Mouse (Mus musculus): ENCODE results near the gene Cd247. TPM values are rescaled to one million over a fixed set of nuclear protein-coding genes. Genes with fewer than 3 reads are reported as not detected.

Cd247 gene
- total RNA-seq, 2 experiments from 2014 or later: not detected

GRCm38 (mm10) chr1:165779954-165780585, 8.4 kb upstream of the Cd247 start:
- intact Hi-C loops (cut with DNase I): loop anchor here (2.0 kb wide), 4 partner anchors 73 to 375 kb away; partner anchors contain the start of gene Pou2f1
- no peak overlapping the region for H3K27ac ChIP-seq
- TF ChIP-seq CTCF (IDR thresholded peaks at IDR 0.05): peak; percentile 56
- DNase-seq (ENCODE audit: extremely low spot score in 1 of 2, low spot score in 2 of 2): no peak
- H3K4me3 ChIP-seq: no peak overlapping the region; the same call in 1 of the 2 replicates

GRCm38 (mm10) chr1:165780586-165781111, 7.8 kb upstream of the Cd247 start:
- TF ChIP-seq CTCF (IDR thresholded peaks at IDR 0.05): peak; percentile 81
- Histone ChIP-seq H3K4me3 (peak overlapping the region; percentile 32), H3K27ac (no peak overlapping the region)
- intact Hi-C loops (cut with DNase I): loop anchor here (2.0 kb wide), 4 partner anchors 72 to 374 kb away; partner anchors contain the start of gene Pou2f1
- DNase-seq (ENCODE audit: extremely low spot score in 1 of 2, low spot score in 2 of 2): no peak

- intact Hi-C loops (cut with DNase I): loop anchor here (2.0 kb wide), 4 partner anchors 71 to 373 kb away; partner anchors contain the start of gene Pou2f1
- no peak overlapping the region for H3K27ac ChIP-seq
- no peak for TF ChIP-seq CTCF (IDR thresholded peaks at IDR 0.05)
- DNase-seq (ENCODE audit: extremely low spot score in 1 of 2, low spot score in 2 of 2): no peak
- no peak overlapping the region for H3K4me3 ChIP-seq
Measured at GRCm38 (mm10) chr1:165781426-165781825, 7.1 kb upstream of the Cd247 start.

- Histone ChIP-seq H3K27ac (no peak overlapping the region), H3K4me3 (no peak overlapping the region)
- no peak for TF ChIP-seq CTCF (IDR thresholded peaks at IDR 0.05)
- intact Hi-C loops (cut with DNase I): loop anchor here (2.0 kb wide), 4 partner anchors 71 to 373 kb away; partner anchors contain the start of gene Pou2f1
- no peak for DNase-seq (ENCODE audit: extremely low spot score in 1 of 2, low spot score in 2 of 2)
Measured at GRCm38 (mm10) chr1:165781911-165782310, 6.6 kb upstream of the Cd247 start.

GRCm38 (mm10) chr1:165786296-165786695, 2.2 kb upstream of the Cd247 start:
- intact Hi-C loops (cut with DNase I): no loop called here
- H3K27ac ChIP-seq: no peak overlapping the region
- no peak for TF ChIP-seq CTCF (IDR thresholded peaks at IDR 0.05)
- DNase-seq (ENCODE audit: extremely low spot score in 1 of 2, low spot score in 2 of 2): no peak
- H3K4me3 ChIP-seq: no peak overlapping the region

- DNase-seq (ENCODE audit: extremely low spot score in 1 of 2, low spot score in 2 of 2): no peak
- no peak for TF ChIP-seq CTCF (IDR thresholded peaks at IDR 0.05)
- intact Hi-C loops (cut with DNase I): no loop called here
- H3K27ac ChIP-seq: no peak overlapping the region
- no peak overlapping the region for H3K4me3 ChIP-seq
Measured at GRCm38 (mm10) chr1:165789066-165789660, 682 bp downstream of the Cd247 start.

GRCm38 (mm10) chr1:165789963-165790362, 1.5 kb downstream of the Cd247 start:
- Histone ChIP-seq H3K27ac (no peak overlapping the region), H3K4me3 (no peak overlapping the region)
- no peak for DNase-seq (ENCODE audit: extremely low spot score in 1 of 2, low spot score in 2 of 2)
- intact Hi-C loops (cut with DNase I): no loop called here
- TF ChIP-seq CTCF (IDR thresholded peaks at IDR 0.05): no peak

GRCm38 (mm10) chr1:165790461-165791210, 2.2 kb downstream of the Cd247 start:
- TF ChIP-seq CTCF (IDR thresholded peaks at IDR 0.05): no peak
- DNase-seq (ENCODE audit: extremely low spot score in 1 of 2, low spot score in 2 of 2): no peak
- H3K4me3 ChIP-seq: no peak overlapping the region
- intact Hi-C loops (cut with DNase I): no loop called here
- no peak overlapping the region for H3K27ac ChIP-seq

GRCm38 (mm10) chr1:165791411-165791810, 2.9 kb downstream of the Cd247 start:
- Histone ChIP-seq H3K27ac (no peak overlapping the region), H3K4me3 (no peak overlapping the region)
- DNase-seq (ENCODE audit: extremely low spot score in 1 of 2, low spot score in 2 of 2): no peak
- no peak for TF ChIP-seq CTCF (IDR thresholded peaks at IDR 0.05)
- intact Hi-C loops (cut with DNase I): no loop called here

GRCm38 (mm10) chr1:165801709-165802310, 13.3 kb downstream of the Cd247 start:
- H3K4me3 ChIP-seq: no peak overlapping the region
- no peak overlapping the region for H3K27ac ChIP-seq
- intact Hi-C loops (cut with DNase I): no loop called here
- no peak for TF ChIP-seq CTCF (IDR thresholded peaks at IDR 0.05)
- no peak for DNase-seq (ENCODE audit: extremely low spot score in 1 of 2, low spot score in 2 of 2)

GRCm38 (mm10) chr1:165803107-165803506, 14.6 kb downstream of the Cd247 start:
- DNase-seq (ENCODE audit: extremely low spot score in 1 of 2, low spot score in 2 of 2): no peak
- Histone ChIP-seq H3K27ac (no peak overlapping the region), H3K4me3 (no peak overlapping the region)
- intact Hi-C loops (cut with DNase I): no loop called here
- no peak for TF ChIP-seq CTCF (IDR thresholded peaks at IDR 0.05)

Measured in left cerebral cortex, adult 2 months (tissue).